Mouse (Mus musculus) WW6 (cell line): ENCODE data around the gene Gm3500.
"Not testable (repeated sequence)": the region's sequence is repeated elsewhere in the genome, so short reads cannot be mapped to it uniquely, and the experiment has no call there.

ENCODE experiments used
- DNase-seq: peaks from one replicate; pipeline ENCODE4 v3.0.0-alpha.2; 2013; ENCODE audit warnings: low read depth, low spot score

Gm3500 gene

DNA sequence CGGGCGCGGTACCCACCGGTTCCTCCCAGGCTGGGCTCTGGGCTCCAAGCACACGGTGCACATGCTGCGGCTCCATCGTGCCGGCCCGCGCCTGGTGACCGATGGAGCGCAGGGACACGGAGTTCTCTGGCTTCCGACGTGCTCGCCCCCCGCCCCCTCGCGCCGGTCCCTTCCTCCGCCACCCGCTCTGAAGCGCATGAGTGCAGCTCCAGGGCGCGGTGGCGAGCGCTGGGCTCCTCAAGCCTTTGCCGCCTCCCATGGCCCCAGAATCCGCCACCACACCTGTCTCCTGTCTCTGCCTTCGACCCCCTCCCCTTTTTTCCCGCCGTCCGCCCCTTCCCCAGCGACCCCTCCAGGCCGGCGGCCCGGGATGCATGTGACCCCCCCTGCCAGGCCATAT, at the start of gene Gm3500:
Gm3500 (minus strand) TSS at position 101 of the 400 bp plus-strand sequence.
- not testable (repeated sequence) for DNase-seq

- not testable (repeated sequence) for DNase-seq
These were observed 54.0 kb downstream of the Gm3500 start, which contains the start of gene Gm3542 for GRCm38 (mm10) chr14:5334828-5335227. Gene Gm3542 (minus strand): TSS chr14:5334928.
